ENCODE assay signal across 8 mouse cellular contexts in genomic region chr10:24173210-24174001, GRCm38 (mm10). TPM values are rescaled to one million over a fixed set of nuclear protein-coding genes. Genes with fewer than 3 reads are reported as not detected.
DNase-seq lines count a peak whose midpoint lies in the region; ATAC-seq lines count a peak whose summit lies in the region.

No protein-coding gene starts in this region.

- H3K4me1 ChIP-seq in hindbrain, embryonic 12.5 days: no peaks in the 10 kb centered on the region
- no peaks in the 10 kb centered on the region for H3K4me1 ChIP-seq in midbrain, embryonic 13.5 days (replicated peaks)

- H3K4me2 ChIP-seq in hindbrain, embryonic 12.5 days (replicated peaks): no peak overlapping the region
- H3K4me2 ChIP-seq in midbrain, embryonic 13.5 days (replicated peaks): no peak overlapping the region

- H3K27ac ChIP-seq in hindbrain, embryonic 12.5 days: no peak overlapping the region
- H3K27ac ChIP-seq in midbrain, embryonic 13.5 days: no peak overlapping the region

- DNase-seq in urinary bladder, postnatal 14 days (ENCODE audit: low spot score): peak; percentile 47
- no peak for DNase-seq in urinary bladder, postnatal 4 days (ENCODE audit: low spot score in 2 of 2)
- DNase-seq in adrenal gland, postnatal 36 days: peak; percentile 66 to 73
- DNase-seq in left cerebral cortex, postnatal 4 days: peak; percentile 44
- DNase-seq in thymus, postnatal 25 days: peak; percentile 48

- ATAC-seq in erythroid progenitor cell, adult 5-6 weeks (replicated peaks; ENCODE audit: low FRiP score, poor library complexity, severe bottlenecking): peak; percentile 64
- ATAC-seq in hindbrain, embryonic 12.5 days (ENCODE audit: low FRiP score): peak; percentile 43
- ATAC-seq in midbrain, embryonic 13.5 days: peak; percentile 56; the same call in 1 of the 2 replicates

- no peaks in the 10 kb centered on the region for H3K27me3 ChIP-seq in hindbrain, embryonic 12.5 days
- no peaks in the 10 kb centered on the region for H3K27me3 ChIP-seq in midbrain, embryonic 13.5 days

- no peak overlapping the region for H3K9ac ChIP-seq in hindbrain, embryonic 12.5 days
- H3K9ac ChIP-seq in midbrain, embryonic 13.5 days (replicated peaks): no peak overlapping the region

- H3K9me3 ChIP-seq in hindbrain, embryonic 12.5 days (replicated peaks): no peaks in the 10 kb centered on the region
- no peaks in the 10 kb centered on the region for H3K9me3 ChIP-seq in midbrain, embryonic 13.5 days

- H3K4me3 ChIP-seq in hindbrain, embryonic 12.5 days: no peak overlapping the region
- H3K4me3 ChIP-seq in midbrain, embryonic 13.5 days (replicated peaks): no peak overlapping the region

- 50% methylated on average over 10 of the region's 10 CpGs for WGBS in hindbrain, embryonic 12.5 days
- WGBS in midbrain, embryonic 13.5 days: 51% methylated on average over 10 of the region's 10 CpGs

- H3K36me3 ChIP-seq in hindbrain, embryonic 12.5 days: no peaks in the 10 kb centered on the region
- H3K36me3 ChIP-seq in midbrain, embryonic 13.5 days: 0 out of 2 replicates have a peak, but pooled peaks cover 2% of the 10 kb centered on the region

- intact Hi-C loops in left cerebral cortex, postnatal 4 days (cut with DNase I): loop anchor here (5.0 kb wide), 1 partner anchor 124 kb away; no protein-coding TSS in a partner anchor

RNA-seq across cellular contexts. Expression of gene Stx7, which starts 24.3 kb away (rescaled TPM):
- total RNA-seq in adrenal gland, postnatal 36 days (2021): 100 to 1,000 TPM; 135 to 202 TPM
- total RNA-seq in erythroid progenitor cell, adult 5-6 weeks (2015; ENCODE audit: low replicate concordance): 10.8 and 21.4 TPM in 2 replicates
- total RNA-seq in erythroid progenitor cell, adult 5-6 weeks (2017; ENCODE audit: low replicate concordance): 30.8 and 35.2 TPM in 2 replicates
- 149 and 158 TPM in 2 replicates for polyA plus RNA-seq in hindbrain, embryonic 12.5 days (2016; fragmentation: Nextera tagmentation; extraction: Ambion mirVana)
- total RNA-seq in left cerebral cortex, postnatal 4 days (2021): 100 to 1,000 TPM; 258 to 263 TPM
- polyA plus RNA-seq in midbrain, embryonic 13.5 days (2015; fragmentation: Nextera tagmentation; extraction: Ambion mirVana): 220 and 254 TPM in 2 replicates

RNA-seq across cellular contexts. Expression of gene Moxd1, which starts 49.9 kb away (rescaled TPM):
- under 1 TPM; 0.10 to 0.36 TPM for total RNA-seq in adrenal gland, postnatal 36 days (2021)
- not detected in 2 replicates for total RNA-seq in erythroid progenitor cell, adult 5-6 weeks (2015; ENCODE audit: low replicate concordance)
- total RNA-seq in erythroid progenitor cell, adult 5-6 weeks (2017; ENCODE audit: low replicate concordance): not detected in 2 replicates
- 16.1 and 17.8 TPM in 2 replicates for polyA plus RNA-seq in hindbrain, embryonic 12.5 days (2016; fragmentation: Nextera tagmentation; extraction: Ambion mirVana)
- total RNA-seq in left cerebral cortex, postnatal 4 days (2021): 1 to 10 TPM; 4.3 to 5.1 TPM
- polyA plus RNA-seq in midbrain, embryonic 13.5 days (2015; fragmentation: Nextera tagmentation; extraction: Ambion mirVana): 0.67 and 1.3 TPM in 2 replicates

Comparison
In these comparisons a context has a peak if more than half of its experiments do, and no peak if none do; other contexts are left out.
1. DNase-seq: peak in urinary bladder, postnatal 14 days (single experiment), adrenal gland, postnatal 36 days (2 of 2), left cerebral cortex, postnatal 4 days (single experiment) and thymus, postnatal 25 days (single experiment); none in urinary bladder, postnatal 4 days (0 of 2).
2. Peak in every context shown above with its lines, with median percentiles within 50 percentile points of each other: ATAC-seq.